Mouse (Mus musculus): ENCODE results near the gene Trappc6a. TPM values are rescaled to one million over a fixed set of nuclear protein-coding genes. Genes with fewer than 3 reads are reported as not detected.

The Trappc6a gene
- polyA plus RNA-seq (2015; fragmentation: Nextera tagmentation; extraction: Ambion mirVana) = 67.5 and 67.8 TPM in 2 replicates

DNA sequence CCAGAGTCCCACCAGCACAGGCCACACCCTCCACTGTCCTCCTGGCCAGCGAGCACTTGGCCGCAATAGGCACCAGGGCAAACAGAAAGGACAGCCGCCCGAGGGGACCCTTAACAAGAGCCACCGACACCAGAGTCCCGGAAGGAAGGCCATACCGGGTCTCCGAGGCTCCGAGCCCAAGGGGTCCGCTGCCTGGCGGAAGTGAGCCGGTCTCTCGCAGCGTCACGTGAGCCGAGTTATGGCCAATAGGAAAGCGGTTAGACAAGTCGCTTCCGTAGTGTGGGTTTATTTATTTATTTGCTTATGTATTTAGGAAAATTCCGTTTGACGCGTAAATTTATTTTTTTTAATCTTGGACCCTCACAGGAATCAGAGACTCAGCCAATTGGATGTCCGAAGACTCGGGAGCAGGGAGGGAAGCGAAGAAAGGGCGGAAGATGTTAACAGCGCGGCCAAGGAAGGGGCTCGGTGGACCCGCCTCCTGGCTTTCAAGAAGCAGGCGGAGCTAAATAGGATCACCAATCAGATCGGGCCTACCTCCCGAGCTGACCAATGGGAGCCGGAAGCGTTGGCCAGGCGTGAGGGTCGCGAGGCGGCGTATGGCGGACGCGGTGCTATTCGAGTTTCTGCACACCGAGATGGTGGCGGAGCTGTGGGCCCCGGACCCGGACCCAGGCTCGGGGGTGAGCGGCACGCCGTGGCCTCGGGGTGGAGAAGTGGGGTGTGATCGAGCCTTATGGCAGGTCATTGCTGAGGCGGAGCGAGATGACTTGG is at the start of gene Trappc6a, which contains the start of gene Bloc1s3:
Trappc6a (plus strand) TSS at position 246 of the 774 bp plus-strand sequence.
Bloc1s3 (minus strand) TSS at position 218 of the 774 bp plus-strand sequence.
- WGBS = under 1% methylated on average over 56 of the region's 56 CpGs
- ATAC-seq (ENCODE audit: low FRiP score, low read depth) = peak; percentile 95
- H3K27me3 ChIP-seq = no peaks in the 10 kb centered on the region
- H3K4me2 ChIP-seq (replicated peaks) = peak within 1 kb of the TSS; percentile 97
- no peaks in the 10 kb centered on the region for H3K36me3 ChIP-seq
- peaks cover 22% of the 10 kb centered on the region for H3K4me1 ChIP-seq
- H3K9ac ChIP-seq = peak within 1 kb of the TSS; percentile 82
- H3K4me3 ChIP-seq = peak within 1 kb of the TSS; percentile 63
- no peaks in the 10 kb centered on the region for H3K9me3 ChIP-seq
- peak within 1 kb of the TSS; percentile 58; the same call in 1 of the 2 replicates for H3K27ac ChIP-seq

- Histone ChIP-seq H3K36me3 (peaks cover 23% of the 10 kb centered on the region), H3K9me3 (no peaks in the 10 kb centered on the region), H3K4me1 (peaks cover 34% of the 10 kb centered on the region), H3K9ac (peak within 1 kb of the TSS; percentile 90), H3K27me3 (no peaks in the 10 kb centered on the region), H3K4me2 (replicated peaks) (peak within 1 kb of the TSS; percentile 99), H3K27ac (peak within 1 kb of the TSS; percentile 82; the same call in 1 of the 2 replicates), H3K4me3 (peak within 1 kb of the TSS; percentile 88)
- peak; percentile 81 for ATAC-seq (ENCODE audit: low FRiP score, low read depth)
- WGBS = 2% methylated on average over 38 of the region's 42 CpGs
These were observed 49.5 kb upstream of the Trappc6a start, which contains the start of gene Mark4 for GRCm38 (mm10) chr7:19458591-19459111. Gene Mark4, minus strand, starts transcription at chr7:19458821.

DNA sequence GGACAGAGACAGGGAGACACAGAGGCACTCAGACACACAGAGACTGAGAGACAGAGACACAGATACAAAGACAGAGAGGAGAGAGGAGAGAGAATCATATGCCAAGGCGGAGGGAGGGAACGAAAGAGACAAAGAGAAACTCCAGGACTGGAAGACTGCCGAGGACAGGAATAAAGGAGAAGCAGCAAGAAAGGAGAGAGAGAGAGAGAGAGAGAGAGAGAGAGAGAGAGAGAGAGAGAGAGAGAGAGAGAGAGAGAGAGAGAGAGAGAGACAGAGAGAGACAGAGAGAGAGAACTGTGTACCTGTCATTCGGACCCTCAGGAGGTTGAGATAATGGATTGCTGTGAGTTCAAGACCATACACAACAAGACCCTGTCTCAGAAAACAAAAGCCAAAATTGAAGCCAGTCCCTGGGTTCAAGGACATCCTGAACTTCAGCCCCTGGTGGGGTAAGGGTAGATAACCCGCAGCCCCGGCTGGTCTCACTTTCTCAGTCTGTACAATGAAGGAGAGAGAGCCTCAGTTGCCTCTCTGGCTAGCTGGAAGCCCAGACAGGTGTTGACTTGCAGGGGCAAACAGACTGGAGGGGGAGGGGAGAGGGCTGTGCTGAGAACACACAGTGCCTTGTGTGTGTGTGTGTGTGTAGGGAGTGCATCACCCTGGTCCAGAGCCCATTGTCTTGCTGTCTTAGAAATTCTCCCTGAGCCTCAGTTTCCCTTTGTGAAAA is 48.9 kb upstream of the Trappc6a start:
- Histone ChIP-seq H3K27me3 (no peaks in the 10 kb centered on the region), H3K27ac (peak overlapping the region; percentile 63; the same call in 1 of the 2 replicates), H3K36me3 (peaks cover 19% of the 10 kb centered on the region), H3K4me3 (peak overlapping the region; percentile 88), H3K4me1 (peaks cover 40% of the 10 kb centered on the region), H3K9ac (peak overlapping the region; percentile 90), H3K4me2 (replicated peaks) (peak overlapping the region; percentile 99), H3K9me3 (no peaks in the 10 kb centered on the region)
- 21% methylated on average over 6 of the region's 6 CpGs for WGBS
- ATAC-seq (ENCODE audit: low FRiP score, low read depth) = no peak

DNA sequence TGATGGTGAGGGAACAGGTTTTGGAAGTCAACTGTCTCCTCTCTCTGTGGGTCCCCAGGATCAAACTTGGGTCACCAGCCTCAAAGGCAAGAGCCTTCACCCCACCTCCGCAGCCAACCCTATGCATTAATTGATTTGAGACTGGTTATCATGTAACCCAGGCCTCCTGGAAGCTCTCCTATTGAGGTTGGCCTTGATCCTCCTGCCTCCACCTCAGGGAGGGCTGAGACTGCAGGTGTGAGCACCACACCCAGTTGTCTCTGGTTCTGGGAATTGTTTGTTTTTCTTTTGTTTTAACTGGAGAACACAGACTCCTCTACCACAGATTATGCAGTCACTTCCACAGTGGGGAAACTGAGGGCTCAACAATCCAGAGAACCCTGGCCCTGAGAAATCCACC is 47.7 kb upstream of the Trappc6a start:
- WGBS = 83% methylated on average over 1 of the region's 1 CpGs
- Histone ChIP-seq H3K4me1 (peaks cover 50% of the 10 kb centered on the region), H3K4me2 (replicated peaks) (no peak overlapping the region), H3K4me3 (no peak overlapping the region), H3K36me3 (peaks cover 8% of the 10 kb centered on the region), H3K9me3 (no peaks in the 10 kb centered on the region), H3K27ac (no peak overlapping the region), H3K9ac (no peak overlapping the region), H3K27me3 (no peaks in the 10 kb centered on the region)
- no peak for ATAC-seq (ENCODE audit: low FRiP score, low read depth)

DNA sequence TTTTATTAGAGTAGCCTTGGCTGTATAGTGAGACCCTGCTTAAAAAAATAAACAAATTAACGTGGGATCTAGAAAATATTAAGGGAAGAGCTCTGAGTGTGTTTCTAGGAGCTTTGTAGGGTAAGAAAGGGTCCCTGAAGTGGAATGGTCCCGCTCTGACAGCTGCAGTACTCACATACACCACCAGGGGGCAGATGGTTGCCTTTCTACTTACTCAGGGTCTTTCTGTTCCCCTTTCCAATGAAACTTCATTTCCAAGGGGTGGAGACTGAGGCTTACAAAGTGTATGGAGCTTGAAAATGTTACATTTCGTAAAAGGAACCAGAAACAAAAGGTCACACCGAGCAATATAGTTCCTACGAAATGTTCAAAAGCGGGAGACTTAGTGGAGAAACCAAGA is 46.7 kb upstream of the Trappc6a start:
- H3K27ac ChIP-seq = no peak overlapping the region
- H3K9me3 ChIP-seq = no peaks in the 10 kb centered on the region
- ATAC-seq (ENCODE audit: low FRiP score, low read depth) = no peak
- 0 out of 2 replicates have a peak, but pooled peaks cover 3% of the 10 kb centered on the region for H3K27me3 ChIP-seq
- no peaks in the 10 kb centered on the region; the same call in 1 of the 2 replicates for H3K36me3 ChIP-seq
- 9% methylated on average over 6 of the region's 6 CpGs for WGBS
- H3K4me3 ChIP-seq = no peak overlapping the region
- H3K4me1 ChIP-seq = peaks cover 43% of the 10 kb centered on the region
- H3K4me2 ChIP-seq (replicated peaks) = 0 out of 2 replicates have a peak overlapping the region, but pooled peaks have one; percentile 25
- H3K9ac ChIP-seq = no peak overlapping the region

- no peak overlapping the region for H3K9ac ChIP-seq
- no peaks in the 10 kb centered on the region for H3K36me3 ChIP-seq
- no peak overlapping the region; the same call in 1 of the 2 replicates for H3K27ac ChIP-seq
- no peak for ATAC-seq (ENCODE audit: low FRiP score, low read depth)
- H3K27me3 ChIP-seq = 0 out of 2 replicates have a peak, but pooled peaks cover 11% of the 10 kb centered on the region
- WGBS = 66% methylated on average over 4 of the region's 4 CpGs
- H3K4me2 ChIP-seq (replicated peaks) = no peak overlapping the region
- H3K9me3 ChIP-seq = no peaks in the 10 kb centered on the region
- no peak overlapping the region for H3K4me3 ChIP-seq
- peaks cover 33% of the 10 kb centered on the region for H3K4me1 ChIP-seq
These were observed 45.8 kb upstream of the Trappc6a start for GRCm38 (mm10) chr7:19462443-19462842.

- Histone ChIP-seq H3K9ac (no peak within 1 kb of the TSS; the same call in 1 of the 2 replicates), H3K4me2 (replicated peaks) (peak within 1 kb of the TSS; percentile 3; the same call in 1 of the 2 replicates), H3K36me3 (no peaks in the 10 kb centered on the region), H3K27ac (peak within 1 kb of the TSS; percentile 70; the same call in 1 of the 2 replicates), H3K9me3 (no peaks in the 10 kb centered on the region), H3K27me3 (peaks cover 16% of the 10 kb centered on the region; the same call in 1 of the 2 replicates), H3K4me1 (peaks cover 30% of the 10 kb centered on the region), H3K4me3 (no peak within 1 kb of the TSS)
- WGBS = 29% methylated on average over 6 of the region's 6 CpGs
- ATAC-seq (ENCODE audit: low FRiP score, low read depth) = no peak
These were observed 45.3 kb upstream of the Trappc6a start, which contains the start of gene Exoc3l2 for GRCm38 (mm10) chr7:19462884-19463381. Gene Exoc3l2, plus strand, starts transcription at chr7:19463331.

DNA sequence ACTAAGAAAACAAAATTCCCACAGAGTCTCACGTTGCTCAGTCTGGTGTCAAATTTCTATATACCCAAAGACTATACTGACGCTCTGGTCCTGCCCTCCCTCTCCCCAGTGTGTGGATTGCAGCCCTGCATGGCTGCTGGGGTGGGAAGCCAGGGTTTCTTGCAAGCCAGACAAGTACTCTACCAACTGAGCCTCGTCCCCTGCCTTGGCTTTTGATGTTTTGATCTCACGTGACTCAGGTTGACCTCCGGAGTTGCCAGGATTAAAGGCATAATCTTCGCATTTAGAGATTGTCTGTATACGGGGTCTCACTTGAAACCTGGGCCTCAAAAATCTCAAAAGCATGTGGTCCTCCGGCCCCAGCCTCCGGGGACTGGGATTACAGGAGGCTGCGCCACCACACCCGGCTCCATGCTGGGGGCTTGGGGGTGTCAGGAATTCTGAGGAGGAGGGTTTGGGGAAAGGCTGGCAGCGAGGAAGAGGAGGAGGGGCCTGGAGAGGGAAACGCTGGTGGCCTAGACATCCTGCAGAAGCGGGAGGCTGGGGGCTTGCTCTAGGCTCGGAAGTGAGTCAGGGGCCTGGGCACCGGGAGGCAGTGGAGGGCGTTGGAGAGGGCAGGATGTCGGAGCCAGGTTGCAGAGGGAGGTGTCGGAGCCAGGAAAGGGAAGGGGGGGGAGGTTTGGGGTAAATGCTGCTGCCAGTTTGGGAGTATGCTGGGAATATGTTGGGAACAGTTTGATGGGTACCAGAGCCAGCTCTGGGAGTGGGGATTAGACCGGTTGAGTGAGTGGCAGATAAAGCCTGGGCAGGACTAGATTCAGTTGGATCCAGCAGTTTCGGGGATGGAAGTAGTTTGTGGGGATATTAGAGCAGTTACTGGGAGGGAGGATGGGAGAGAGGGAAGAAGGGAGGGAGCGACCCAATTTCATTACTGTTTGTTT is 43.6 kb upstream of the Trappc6a start:
- H3K9ac ChIP-seq = peak overlapping the region; percentile 46

GRCm38 (mm10) chr7:19466602-19467145 is 41.5 kb upstream of the Trappc6a start:
- H3K4me3 ChIP-seq = no peak overlapping the region
- ATAC-seq (ENCODE audit: low FRiP score, low read depth) = no peak
- 66% methylated on average over 5 of the region's 5 CpGs for WGBS
- H3K4me1 ChIP-seq = peaks cover 28% of the 10 kb centered on the region
- H3K4me2 ChIP-seq (replicated peaks) = no peak overlapping the region
- H3K9me3 ChIP-seq = no peaks in the 10 kb centered on the region
- no peaks in the 10 kb centered on the region for H3K36me3 ChIP-seq
- no peak overlapping the region for H3K27ac ChIP-seq
- no peak overlapping the region for H3K9ac ChIP-seq
- peaks cover 50% of the 10 kb centered on the region for H3K27me3 ChIP-seq

More for the DNA sequence above, 43.6 kb upstream of the Trappc6a start:
- Histone ChIP-seq H3K27me3 (peaks cover 31% of the 10 kb centered on the region), H3K9me3 (no peaks in the 10 kb centered on the region), H3K27ac (peak overlapping the region; percentile 70; the same call in 1 of the 2 replicates), H3K4me2 (replicated peaks) (peak overlapping the region; percentile 48), H3K4me1 (peaks cover 30% of the 10 kb centered on the region), H3K36me3 (no peaks in the 10 kb centered on the region), H3K4me3 (peak overlapping the region; percentile 20)
- 5% methylated on average over 22 of the region's 22 CpGs for WGBS
- ATAC-seq (ENCODE audit: low FRiP score, low read depth) = peak; percentile 46; the same call in 1 of the 2 replicates

DNA sequence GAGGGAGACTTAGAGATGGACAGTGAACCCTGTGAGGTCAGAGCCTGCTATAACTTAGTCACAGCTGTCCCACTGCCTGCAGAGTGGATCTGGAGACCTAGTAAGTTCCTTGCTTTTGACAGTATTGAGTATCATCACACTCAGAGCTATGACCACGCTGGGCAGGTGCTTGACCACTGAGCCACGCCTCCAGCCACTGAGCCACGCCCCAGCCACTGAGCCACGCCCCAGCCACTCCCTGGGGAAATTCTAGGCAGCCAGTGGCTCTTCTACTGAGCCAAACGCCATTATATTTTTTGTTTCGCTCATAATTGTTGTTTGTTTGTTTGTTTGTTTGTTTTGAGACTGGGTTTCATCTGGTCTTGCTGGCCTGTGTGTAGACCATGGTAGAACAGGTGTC is 40.6 kb upstream of the Trappc6a start:
- no peaks in the 10 kb centered on the region for H3K36me3 ChIP-seq
- no peak overlapping the region for H3K4me3 ChIP-seq
- H3K27ac ChIP-seq = no peak overlapping the region
- H3K4me1 ChIP-seq = peaks cover 27% of the 10 kb centered on the region
- H3K9ac ChIP-seq = no peak overlapping the region
- H3K9me3 ChIP-seq = no peaks in the 10 kb centered on the region
- peaks cover 59% of the 10 kb centered on the region for H3K27me3 ChIP-seq
- no peak for ATAC-seq (ENCODE audit: low FRiP score, low read depth)
- no peak overlapping the region for H3K4me2 ChIP-seq (replicated peaks)
- whole genome bisulfite sequencing = 43% methylated on average over 6 of the region's 6 CpGs

Data from limb, embryonic 13.5 days (tissue).